Mouse (Mus musculus) cerebellum, adult 11 months (tissue): ENCODE results near the gene Trappc13.
"Not testable (repeated sequence)": the region's sequence is repeated elsewhere in the genome, so short reads cannot be mapped to it uniquely, and the experiment has no call there.

Experiments
- DNase-seq: peaks from one replicate; pipeline ENCODE4 v3.0.0; 2022

Gene Trappc13

DNA sequence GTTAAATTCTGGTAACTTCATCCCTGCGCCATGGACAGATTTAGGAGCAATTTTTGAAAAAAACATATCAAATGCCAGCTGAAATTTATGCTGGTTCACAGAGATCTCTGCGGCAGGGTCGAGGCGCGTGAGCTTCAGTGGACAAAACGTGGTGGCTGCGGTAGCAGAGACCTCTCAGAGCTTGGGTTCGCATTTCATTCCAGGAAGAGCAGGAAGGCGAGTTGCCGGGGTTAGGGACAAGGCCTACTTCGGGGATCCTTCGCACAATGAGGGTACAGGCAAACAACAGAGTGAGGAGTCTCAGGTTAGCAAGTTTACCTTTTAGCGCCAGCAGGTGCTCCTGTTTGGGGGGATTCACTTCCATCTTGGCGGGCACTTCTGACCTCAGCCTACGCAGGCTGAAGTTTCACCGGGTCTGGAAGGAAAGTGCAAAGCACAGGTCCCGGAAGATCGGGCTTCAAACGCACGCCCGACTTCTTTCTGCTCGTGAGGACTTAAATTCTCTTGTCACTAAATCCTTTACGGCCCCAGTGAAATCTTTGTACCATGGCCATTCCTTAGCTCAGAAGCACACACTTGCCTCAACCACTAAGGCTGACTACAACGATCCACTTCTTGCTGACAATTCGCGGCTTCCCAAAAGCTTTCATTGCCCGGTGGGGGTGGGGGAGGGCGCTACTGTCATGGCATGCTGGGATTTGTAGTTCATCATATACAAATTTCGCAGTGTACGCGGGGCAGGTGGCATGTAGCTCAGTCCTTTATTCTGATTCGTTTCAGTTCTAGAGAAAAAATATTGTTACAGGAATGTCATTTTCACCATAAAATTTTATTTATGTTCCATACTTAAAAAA is at the start of gene Trappc13:
Gene Trappc13, minus strand, starts transcription at position 674 of the 854 bp plus-strand sequence.
- no peak for DNase-seq

DNA sequence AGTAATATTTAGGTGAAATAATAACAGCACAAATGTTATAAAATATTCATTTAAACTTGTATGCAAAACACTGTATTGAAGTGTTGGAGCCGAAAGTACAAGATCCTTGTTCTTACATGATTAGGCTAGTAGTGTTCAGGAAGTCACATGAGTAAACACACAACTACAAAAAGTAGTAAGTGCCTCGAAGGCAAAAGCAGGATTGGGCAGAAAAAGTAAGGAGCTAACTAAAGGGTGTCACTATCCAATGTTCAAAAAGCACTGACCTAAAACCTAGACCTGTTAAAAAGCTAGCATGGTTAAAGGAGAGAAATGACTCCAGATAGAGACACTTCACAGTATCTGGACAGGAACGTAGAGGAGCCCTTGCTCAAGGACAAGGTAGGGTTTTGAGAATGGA is 49.2 kb upstream of the Trappc13 start:
- no peak for DNase-seq

DNA sequence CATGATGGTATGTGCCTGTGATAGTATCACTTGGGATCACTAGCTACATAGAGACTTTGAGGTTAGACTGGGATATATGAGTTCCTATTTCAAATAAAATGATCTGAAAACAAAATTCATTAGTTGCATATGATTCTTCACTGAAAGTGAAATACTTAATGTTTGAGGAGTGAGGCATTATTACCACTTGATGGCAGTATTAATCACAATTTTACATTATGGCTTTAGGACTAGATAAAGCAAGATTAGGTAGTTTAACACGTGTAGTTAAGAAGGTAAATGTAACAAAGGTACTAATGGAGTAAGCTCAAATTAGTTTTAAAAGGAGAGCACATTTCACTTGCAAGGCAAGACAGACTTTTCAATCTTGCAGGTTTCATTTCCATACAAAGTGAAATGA is 26.0 kb upstream of the Trappc13 start:
- no peak for DNase-seq

DNA sequence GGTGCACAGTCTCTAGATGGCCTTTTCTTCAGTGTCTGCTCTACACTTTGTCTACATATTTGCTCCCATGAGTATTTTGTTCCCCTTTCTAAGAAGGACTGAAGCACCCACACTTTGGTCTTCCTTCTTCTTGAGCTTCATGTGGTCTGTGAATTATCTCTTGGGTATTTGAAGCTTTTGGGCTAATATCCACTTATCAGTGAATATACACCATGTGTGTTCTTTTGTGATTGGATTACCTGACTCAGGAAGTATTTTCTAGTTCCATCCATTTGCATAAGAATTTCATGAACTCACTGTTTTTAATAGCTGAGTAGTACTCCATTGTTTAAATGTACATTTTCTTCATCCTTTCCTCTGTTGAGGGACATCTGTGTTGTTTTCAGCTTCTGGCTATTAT is 17.6 kb upstream of the Trappc13 start:
- DNase-seq = not testable (repeated sequence)

DNA sequence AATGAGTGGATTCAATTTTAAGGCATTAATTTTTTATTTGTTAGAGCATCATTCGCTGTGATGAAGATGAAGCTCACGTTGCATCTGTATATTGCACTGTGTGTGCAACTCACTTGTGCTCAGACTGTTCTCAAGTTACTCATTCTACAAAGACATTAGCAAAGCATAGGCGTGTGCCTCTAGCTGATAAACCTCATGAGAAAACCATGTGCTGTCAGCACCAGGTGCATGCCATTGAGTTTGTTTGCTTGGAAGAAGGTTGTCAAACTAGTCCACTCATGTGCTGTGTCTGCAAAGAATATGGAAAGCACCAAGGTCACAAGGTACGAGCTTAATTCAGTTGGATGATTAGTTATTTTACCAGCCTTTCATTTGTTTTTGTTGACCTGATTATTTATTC is 9.1 kb upstream of the Trappc13 start:
- no peak for DNase-seq

DNA sequence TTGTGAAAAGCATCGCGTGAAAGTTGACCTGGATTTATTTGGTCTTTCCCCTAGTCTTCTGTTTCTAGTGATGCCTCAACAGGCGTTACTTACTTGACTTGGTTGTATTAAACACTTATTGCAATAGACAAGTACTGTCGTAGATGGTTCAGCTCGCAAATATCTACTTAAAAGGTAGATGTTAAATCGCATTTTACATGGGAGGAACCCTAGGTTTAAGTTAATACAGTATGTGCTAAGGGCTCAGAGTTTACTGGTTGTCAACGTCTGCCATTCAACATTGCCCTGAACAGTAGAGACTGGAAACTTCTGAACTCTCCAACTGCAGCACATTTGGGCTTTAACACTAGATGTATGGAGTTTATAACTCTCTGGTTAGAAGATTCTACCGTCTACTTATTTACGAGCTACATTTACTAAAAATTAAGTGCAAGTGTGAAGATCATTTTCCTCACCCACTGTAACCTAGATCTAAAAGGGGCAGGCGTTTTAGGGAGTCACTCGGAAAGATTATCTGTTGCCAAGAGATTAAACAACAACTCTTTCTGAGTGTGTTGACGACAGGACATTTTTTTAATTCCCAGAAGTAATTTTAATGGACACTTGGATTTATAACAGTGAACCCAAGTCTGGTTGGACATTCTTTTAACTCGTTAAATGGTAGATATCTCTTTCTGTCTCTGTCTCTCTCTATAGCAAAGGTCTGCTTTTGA is 1.1 kb upstream of the Trappc13 start:
- no peak for DNase-seq

DNA sequence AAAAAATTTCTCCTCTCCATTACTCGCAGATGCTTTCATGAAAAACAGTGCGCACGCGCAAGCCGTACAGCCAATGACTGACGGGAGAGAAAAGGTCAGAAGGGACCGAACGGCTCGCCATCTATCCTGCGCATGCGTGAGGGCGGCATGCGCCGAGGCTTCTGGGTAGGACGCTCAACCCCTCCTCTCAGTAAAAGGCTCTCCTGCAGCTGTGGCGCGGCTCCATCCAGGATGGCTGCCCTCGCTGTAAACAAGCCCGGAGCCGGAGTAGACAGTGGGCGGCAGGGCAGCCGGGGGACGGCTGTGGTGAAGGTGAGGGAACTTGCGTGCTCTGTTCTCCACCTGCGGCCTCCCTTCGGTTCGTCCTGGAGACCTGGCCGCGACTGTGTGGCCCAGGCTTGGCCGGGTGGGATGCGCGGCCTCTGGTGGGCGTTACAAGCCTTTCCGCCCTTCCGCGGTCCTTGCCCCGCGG is 417 bp upstream of the Trappc13 start, which contains the start of gene Trim23:
Gene Trim23, plus strand, starts transcription at position 148 of the 472 bp plus-strand sequence.
- DNase-seq = peak; percentile 97

DNA sequence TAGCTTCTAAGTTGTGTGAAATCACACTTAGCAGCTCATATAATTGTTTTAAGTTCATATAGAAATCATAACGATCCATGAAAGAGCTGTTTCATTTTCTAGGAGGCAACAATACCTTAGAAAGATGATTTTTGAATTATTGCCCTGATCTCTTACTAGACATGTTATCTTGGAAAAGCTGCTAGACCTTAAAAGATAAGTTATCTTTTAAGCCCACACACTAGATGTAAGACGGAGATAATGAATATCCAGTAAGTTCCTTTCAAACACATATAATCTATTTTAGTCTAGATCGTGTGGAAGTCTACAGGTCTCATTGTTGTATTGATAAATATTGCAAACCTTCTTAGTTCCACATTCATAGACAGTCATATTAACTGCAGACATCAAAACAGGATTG is 1.4 kb downstream of the Trappc13 start:
- DNase-seq = no peak

DNA sequence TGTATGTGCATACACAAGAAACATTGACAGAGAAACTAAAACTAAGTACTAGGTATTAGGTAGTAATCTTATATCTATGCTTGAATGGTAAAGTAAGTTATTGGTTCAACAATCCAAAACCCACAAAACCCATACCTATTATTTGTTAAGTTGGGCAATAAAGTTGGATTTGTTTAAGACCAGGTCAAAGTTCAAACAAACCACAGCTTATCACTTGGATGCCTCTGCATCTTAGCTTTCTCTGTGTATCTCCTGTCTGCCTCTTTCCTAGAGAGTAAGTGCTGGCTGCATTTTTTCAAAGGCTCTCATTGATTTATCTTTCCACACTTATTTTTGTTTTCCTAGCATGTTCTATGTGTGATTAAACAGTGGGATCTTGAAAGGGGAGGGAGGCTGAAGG is 5.8 kb downstream of the Trappc13 start:
- no peak for DNase-seq

DNA sequence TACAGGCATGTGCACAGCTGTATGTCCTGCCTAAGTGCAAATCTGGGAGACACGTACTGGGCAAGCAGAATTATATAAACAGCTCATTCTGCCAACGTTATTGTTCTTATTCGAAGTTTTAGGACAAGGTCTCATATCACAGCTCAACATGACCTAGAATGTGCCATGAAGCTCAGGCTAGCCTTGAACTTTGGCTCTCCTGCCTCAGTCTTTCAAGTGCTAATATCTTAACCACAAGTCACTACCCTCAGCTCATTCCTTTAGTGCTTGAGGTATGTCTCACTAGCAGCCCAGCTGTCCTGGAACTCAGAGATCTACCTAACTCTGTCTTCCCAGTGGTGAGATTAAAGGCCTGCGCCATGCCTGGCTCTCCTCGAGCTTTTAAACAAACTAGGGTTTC is 6.6 kb downstream of the Trappc13 start:
- DNase-seq = no peak

DNA sequence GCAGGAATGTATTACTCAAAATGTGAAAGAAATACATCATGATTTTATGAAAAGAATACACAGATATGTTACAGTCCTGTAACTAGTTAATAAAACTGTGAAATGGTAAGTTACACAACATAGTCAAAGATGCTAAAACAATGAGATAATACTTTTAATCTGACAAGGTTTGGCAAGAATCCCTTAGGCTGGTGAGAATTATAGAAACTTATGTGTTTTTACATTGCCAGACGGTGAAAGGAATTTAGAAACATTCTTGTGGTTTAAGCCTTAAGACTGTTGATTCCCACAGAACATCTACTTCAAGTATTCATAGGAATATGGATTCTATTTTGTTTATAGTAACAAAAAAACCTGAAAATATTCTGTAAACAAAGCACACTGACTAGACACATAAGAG is 22.6 kb downstream of the Trappc13 start:
- DNase-seq = no peak

DNA sequence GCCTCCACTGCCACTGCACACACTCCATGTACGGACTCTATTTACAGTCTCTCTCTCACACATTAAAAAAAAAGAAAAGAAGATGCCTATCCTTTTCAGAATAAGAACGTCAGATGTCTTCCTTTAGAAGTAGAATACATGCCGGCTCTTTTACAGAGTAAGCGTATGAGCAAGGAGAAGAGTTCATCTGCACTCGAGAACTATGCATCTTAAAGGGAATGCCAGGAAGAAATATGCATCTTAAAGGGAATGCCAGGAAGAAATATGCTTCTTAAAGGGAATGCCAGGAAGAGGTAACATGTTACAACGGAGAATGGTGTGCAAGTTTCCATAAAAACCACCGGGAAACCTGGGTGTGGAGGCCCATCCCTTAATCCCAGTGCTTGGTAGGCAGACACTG is 23.2 kb downstream of the Trappc13 start:
- no peak for DNase-seq

DNA sequence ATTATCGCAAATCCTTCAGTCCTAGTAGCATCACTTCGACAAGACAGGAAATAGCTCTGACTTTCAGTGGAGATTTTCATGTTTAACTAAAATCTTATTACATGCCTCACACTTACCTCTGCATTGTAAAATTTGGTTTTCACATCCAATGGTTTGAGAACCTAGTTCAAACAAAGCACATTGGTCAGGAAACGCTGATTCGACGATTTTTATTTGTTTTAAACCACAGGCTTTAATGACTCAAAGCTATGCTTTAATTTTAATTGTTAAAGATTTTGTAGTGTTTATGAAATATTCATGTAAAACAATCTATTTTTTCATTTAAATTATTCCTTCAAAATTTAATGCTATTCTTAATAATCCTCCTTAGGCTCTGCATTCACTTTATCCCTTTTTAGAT is 24.1 kb downstream of the Trappc13 start:
- DNase-seq = no peak

DNA sequence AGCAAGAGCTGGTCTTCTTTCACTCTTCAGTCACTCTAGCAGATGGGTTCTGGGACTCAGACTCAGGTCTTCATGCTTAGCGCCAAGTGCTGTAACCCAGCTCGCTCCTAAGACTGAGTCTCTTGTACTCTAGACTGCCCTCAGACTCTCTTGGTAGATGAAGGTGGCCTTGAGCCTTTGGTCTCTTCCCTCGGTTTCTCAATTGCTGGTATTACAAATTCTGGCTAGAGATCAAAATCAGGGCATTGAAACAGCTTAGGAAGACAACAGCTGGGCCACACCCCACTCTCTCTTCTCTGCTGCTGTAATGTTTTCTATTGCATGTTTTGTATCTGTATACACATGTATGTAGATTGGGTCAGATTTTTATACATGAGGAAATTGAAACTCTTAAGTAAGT is 32.6 kb downstream of the Trappc13 start:
- no peak for DNase-seq

DNA sequence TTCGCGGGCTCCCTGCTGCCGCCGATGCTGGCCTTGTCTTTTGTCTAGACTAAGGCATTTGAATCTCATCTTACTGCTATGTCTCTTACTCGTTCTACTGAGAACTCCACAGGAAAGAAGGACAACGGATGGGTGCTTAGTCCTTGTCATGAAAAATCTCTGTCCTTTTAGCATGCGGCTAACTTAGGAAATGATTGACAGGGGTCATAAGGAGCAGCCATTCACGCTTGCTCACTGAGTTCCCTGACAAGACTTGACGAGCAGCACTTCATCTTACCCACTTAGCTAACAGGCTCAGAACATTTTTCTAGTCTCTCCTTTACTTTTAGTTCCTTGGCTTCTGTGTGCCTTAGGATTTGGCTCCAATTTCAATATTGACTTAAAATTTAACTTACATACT is 33.4 kb downstream of the Trappc13 start:
- DNase-seq = no peak

DNA sequence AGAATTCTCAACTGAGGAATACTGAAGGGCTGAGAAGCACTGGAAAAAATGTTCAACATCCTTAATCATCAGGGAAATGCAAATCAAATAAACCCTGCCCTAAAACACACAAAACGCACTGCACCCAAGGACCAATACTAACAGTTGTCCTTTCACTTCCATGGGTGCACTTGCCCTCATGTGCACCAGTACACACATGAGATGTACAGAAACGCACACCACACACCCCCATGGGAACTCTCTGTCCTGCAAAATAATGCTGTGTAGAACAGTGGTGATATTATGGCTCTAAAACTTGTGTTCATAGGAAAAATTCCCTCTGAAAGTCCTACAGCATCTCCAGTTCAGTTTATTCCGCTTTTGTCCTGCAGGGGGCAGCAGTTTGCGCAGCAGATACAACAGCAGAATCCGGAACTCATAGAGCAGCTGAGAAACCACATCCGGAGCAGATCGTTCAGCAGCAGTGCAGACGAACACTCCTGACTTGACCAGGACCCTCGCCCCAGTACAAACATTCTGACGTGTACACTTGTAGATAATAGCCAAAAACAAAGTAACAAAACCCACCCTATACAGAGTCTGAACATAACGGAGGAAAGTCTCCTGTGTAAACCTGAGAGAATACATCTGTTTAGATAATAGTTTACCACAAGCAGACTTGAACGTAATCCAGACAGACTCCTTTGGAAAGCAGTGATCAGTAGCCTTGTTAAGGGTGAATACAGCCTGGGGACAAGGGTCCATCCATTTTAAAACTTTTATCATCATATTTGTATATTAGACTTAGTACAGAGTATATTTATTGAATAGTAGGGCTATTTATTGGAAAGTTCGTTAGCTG is 38.7 kb downstream of the Trappc13 start:
- DNase-seq = peak; percentile 66

DNA sequence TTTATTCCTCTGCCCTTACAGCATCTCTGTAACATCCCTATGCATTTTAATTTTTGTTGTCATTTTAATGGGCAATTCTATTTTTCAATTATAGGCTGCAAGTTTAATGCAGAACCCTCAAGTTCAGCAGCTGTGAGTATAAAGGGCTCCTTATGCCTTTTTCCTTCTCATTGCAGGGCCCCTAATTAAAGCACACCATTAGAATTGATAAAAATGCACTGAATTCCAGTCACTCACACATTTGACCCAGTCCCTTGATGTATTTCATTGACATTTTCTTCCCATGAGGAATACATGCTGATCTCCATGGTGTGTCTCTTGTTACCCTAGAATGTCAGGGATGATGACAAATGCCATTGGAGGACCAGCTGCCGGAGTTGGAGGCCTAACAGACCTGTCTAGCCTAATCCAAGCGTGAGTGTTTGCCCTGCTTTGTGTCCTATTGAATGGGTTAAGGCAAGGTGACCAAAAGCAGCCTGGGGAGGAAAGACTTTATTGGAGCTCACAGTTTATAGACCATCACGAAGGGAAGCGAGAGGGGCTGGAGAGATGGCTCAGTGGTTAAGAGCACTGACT is 43.7 kb downstream of the Trappc13 start:
- DNase-seq = no peak

DNA sequence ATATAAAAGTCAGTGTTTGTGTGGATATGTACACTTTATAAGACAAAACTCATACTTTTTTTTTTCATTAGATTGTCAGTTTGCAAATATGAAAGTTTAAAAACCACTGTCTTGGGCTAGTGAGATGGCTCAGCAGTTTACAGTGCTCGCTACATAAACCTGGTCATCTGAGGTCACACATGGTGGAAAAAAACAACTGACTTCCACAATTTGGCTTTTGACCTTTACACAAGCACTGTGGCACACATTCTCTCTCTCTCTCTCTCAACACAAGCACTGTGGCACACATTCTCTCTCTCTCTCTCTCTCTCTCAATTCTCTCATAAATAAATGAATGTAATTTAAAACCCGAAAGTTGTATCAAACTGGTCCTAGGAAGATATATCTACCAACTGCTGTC is 45.7 kb downstream of the Trappc13 start:
- no peak for DNase-seq

DNA sequence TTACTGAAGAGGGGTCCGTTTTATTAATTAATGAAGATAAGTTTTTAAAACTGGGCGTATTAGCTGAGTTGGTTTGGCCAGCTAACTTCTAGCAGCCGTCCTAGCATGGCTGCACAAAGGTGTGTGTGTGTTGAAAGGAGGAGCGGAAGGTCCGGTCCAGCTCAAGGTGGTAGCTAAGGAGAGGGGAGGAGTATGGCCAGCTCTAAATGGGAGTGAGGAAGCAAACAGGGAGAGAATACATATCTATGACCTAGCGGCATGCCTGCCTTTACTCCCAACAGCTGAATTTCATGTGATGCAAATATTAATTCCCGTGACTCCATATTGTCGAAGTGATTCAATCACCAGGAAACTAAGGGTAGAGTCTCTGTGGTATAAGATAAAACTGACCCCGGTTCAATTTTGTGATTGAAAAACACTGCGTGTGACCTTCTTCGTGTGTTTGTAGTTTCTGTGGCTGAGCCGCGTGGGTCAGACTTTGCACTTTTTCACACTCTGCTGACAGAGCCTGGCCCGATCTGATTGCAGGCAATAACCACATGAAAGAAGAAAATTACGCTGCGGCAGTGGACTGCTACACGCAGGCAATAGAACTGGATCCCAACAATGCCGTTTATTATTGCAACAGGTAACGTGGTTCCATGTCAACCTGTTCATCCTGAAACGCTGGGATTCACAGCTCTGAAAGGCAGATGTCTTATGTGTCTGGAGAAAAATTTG is 54.4 kb downstream of the Trappc13 start:
- DNase-seq = no peak

DNA sequence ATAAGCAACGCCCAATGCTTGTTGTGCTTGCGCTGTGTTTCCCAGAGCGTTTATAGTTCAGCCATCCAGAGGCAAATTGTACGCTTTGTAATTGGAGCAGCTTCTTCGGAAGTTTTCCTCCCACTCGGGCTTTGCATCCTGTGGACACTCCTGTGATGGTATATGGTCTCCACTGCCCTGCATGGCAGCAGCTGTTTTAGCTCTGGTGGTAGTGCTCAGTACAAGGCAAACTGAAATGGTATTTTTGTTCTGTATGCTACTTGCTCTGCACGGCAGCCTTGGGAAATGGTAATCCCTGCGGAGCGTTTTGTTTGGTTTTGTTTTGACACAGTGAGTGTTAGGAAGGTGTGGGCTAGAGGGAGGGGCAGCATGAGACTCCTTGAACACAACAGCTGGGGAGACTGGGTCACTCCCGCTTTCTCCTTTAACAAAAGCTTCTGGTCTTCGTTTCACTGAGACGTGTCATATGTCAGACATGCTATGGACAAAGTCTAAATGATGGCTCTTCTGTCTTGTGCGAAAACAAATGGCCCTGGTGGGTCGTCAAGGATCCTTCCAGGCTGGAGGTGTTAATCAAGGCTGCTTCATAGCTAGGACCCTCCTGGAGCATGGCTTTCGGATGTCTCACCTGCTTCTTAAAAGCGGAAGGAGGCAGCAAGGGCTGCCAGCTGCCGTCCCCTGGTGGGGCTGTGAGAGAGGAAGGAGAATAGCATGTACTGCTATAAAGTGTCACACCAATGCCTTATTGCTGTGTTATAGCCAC is 56.0 kb downstream of the Trappc13 start:
- DNase-seq = no peak

DNA sequence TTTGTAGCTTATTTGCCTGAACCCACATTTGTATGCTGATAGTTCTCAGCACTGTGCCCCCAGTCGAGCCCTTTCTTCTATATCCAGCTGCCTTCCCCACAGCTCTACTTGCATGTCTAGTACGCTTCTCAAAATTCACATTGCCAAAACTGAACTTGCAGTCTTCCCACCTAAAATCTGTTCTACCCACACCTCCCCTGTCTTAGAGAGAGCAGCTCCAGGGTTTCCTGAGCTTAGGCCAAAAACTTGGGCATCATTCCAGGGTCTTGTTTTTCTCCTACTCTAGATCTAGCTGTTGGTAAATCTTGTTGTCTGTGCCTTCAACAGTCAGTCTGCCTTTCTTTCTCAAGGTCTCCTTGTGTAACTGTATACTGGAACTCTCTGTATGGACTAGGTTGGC is 63.4 kb downstream of the Trappc13 start:
- no peak for DNase-seq
